Mouse (Mus musculus): Measurements from ENCODE around the gene Gm12789. TPM values are rescaled to one million over a fixed set of nuclear protein-coding genes. Genes with fewer than 3 reads are reported as not detected.
"Not testable (repeated sequence)": the region's sequence is repeated elsewhere in the genome, so short reads cannot be mapped to it uniquely, and the experiment has no call there.

The Gm12789 gene
- polyA plus RNA-seq (2012; rRNA removed), result not detected in 2 replicates

DNA sequence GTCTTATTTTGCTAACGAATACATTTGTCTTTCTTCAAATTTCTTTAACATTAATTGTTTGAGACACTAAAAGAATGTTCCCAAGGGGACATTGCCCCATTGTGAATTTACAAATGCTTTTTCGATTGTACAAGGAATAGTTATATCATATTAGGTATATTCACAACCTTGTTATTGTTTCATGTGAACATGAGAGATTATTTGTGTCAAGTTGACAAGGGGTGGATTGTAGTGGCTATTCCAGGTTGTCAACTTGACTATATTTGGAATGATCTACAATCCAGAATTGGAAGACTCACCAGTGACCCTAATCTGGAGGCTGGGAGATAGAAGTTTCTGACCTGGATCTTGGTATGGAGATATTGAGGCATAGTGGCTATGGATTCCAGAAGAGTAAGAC is at the start of gene Gm12789:
Gene Gm12789, plus strand, starts transcription at position 301 of the 400 bp plus-strand sequence.
- DNase-seq (ENCODE audit: low read depth), result not testable (repeated sequence)

DNA sequence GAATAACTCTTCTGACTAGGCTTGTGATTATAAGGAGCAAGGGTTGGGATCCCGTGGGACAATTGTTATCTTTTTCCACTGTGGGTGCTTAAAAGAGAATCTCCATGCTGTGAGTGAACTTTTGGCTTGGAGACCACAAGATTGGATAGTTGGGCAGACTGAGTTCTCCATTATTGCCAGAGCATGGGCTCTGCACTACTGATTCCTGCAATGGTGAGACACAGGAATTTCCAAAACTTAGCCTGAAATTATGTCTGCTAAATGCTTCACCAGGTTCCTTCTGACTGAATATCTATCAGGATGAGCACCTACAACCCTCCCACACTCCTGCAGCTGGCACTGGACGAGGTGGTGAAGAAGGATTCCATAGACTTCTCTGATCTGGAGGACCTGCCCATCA is 46.3 kb upstream of the Gm12789 start, which contains the start of gene Gm12794:
Gene Gm12794, plus strand, starts transcription at position 301 of the 400 bp plus-strand sequence.
- DNase-seq (ENCODE audit: low read depth), result not testable (repeated sequence)

DNA sequence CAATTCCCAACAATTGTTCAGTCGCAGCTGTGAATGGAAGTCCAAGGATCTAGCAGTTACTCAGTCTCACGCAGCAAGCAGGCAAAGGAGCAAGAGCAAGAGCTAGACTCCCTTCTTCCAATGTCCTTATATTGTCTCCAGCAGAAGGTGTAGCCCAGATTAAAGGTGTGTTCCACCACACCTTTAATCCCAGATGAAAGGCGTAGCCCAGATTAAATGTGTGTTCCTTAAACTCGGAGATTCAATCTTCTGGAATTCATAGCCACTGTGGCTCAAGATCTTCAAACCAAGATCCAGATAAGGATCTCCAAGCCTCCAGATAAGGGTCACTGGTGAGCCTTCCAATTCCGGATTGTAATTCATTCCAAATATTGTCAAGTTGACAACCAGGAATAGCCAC is 5.5 kb upstream of the Gm12789 start, which contains the start of gene Gm12790:
Gene Gm12790, minus strand, starts transcription at position 101 of the 400 bp plus-strand sequence.
- not testable (repeated sequence) for DNase-seq (ENCODE audit: low read depth)

DNA sequence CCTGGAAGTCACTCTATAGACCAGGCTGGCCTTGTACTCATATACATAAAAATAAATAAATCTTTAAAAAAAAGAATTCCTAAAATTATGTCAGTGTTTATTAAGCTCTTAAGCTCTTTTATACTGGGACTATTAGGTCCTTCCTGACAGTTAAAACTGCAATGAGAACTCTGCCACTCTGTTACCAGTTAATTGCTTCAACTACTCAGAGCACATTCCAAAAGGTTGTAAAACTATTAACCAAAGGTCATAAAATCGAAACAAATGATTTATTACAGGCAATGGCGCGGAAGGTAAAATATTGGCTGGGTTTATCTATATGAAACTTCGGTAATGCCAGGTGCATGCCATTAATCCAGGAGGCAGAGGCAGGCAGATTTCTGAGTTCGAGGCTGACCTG is 748 bp upstream of the Gm12789 start:
- no peak for DNase-seq (ENCODE audit: low read depth)

DNA sequence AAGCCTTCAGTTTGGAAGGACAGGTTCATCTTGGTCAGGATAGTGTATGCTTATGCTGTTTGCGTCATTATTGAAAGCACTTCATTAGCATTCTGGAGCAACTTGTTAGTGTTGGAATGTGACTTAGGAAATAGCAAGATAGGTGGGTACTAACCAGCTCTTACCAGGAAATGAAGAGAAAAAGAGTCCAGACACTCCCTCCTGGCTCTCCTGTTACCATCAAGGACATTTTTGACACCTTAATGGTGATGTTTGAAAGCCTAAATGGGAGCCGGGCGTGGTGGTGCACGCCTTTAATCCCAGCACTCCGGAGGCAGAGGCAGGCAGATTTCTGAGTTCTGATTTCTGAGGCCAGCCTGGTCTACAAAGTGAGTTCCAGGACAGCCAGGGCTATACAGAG is 11.0 kb downstream of the Gm12789 start:
- no peak for DNase-seq (ENCODE audit: low read depth)

DNA sequence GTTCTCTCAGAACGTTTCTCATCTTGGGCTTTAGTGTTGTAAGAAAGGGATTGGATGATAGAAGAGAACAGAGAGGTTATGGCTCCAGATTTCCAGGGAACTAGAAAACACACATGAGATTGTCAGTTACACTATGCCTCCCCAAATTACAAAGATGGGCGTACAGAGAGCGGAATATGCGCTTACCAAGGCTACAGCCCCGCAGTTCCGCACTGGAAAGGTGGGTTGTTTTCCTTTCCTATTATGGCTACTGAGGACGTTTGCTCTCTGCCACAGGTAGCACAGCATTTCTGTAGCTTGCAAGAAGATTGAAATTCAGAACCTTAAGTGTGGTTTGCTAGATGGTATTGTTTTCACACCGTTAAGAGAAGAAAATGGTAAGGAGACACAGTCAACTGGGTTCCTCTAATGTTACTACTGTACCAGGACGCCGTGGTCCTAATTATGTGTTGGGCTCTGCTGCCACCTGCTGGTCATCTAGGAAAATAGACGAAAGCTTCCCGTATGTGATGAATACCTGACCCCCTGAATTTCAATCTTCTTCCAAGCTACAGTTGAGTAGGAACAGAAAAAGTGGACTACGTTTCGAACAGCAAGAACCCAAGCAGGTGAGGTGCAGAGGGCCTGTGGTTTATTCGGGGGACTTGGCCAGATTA is 12.0 kb downstream of the Gm12789 start:
- DNase-seq (ENCODE audit: low read depth), result peak; percentile 3

DNA sequence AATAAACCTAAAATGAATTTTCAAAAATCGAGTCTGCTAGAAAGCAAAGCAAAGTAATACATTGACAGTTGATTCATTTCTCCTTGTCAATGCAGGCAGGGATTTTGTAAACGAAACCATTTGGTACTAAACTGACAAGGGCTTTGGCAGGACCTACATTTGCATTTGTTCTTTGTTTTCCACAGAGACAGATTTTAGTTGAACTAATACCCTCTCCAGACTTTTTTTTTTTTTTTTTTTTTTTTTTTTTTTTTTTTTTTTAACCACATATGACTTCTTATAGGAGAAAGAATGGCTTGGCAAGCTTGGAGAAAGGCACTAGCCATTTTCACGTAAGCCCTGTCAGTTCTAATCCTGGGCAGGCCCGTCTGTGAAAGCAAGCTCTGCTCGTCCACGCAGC is 40.2 kb downstream of the Gm12789 start:
- no peak for DNase-seq (ENCODE audit: low read depth)

Other genes with a start within 250 kb of the Gm12789 start
- gene B020004J07Rik, start 142.6 kb upstream of the Gm12789 start, polyA plus RNA-seq (2012; rRNA removed), result not detected in 2 replicates
- not detected in 2 replicates for gene C130073F10Rik, start 92.8 kb upstream of the Gm12789 start, polyA plus RNA-seq (2012; rRNA removed)
- gene Gm12800, start 77.5 kb upstream of the Gm12789 start, polyA plus RNA-seq (2012; rRNA removed), result not detected in 2 replicates
- not detected in 2 replicates for gene Gm12794, start 46.2 kb upstream of the Gm12789 start, polyA plus RNA-seq (2012; rRNA removed)
- gene Gm12790, start 5.6 kb upstream of the Gm12789 start, polyA plus RNA-seq (2012; rRNA removed), result not detected in 2 replicates
- gene Pde4b, start 100.9 kb downstream of the Gm12789 start, polyA plus RNA-seq (2012; rRNA removed), result 5.6 and 8.3 TPM in 2 replicates